16 mouse cellular contexts compared by ENCODE assay signal in the genomic region with DNA sequence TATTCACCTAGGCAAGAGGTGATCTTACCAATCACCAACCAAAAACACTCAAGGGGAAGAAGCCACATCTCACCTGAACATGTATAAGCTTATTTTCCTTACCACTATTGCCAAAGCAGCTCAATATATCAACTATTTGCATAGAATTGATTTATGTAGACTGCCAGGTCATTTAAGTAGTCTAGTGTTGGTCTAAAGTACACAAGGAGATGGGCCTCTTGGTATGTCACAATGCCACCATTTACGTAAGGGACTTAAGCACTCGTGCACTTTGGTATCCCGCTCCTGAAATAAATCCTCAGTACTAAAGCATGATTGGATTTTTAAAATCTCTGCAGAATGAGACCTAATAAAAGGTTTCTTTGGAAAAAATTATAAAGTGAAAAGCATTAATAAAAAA.
"Had no signal": no experiment of that assay in that cellular context is flagged by ENCODE, and none has a peak within 500 bp of the region (broad histone marks: within the 10 kb centered on the region; RNA-seq: fewer than 3 reads in every experiment).

No protein-coding gene starts in this region.

- H3K4me3 ChIP-seq: neural tube, embryonic 13.5 days; neural tube, embryonic 15.5 days; stomach, embryonic 15.5 days had no signal

- H3K9me3 ChIP-seq: neural tube, embryonic 13.5 days; neural tube, embryonic 15.5 days; stomach, embryonic 15.5 days had no signal

- H3K9ac ChIP-seq: neural tube, embryonic 13.5 days; neural tube, embryonic 15.5 days; stomach, embryonic 15.5 days had no signal

- H3K27me3 ChIP-seq: neural tube, embryonic 13.5 days; neural tube, embryonic 15.5 days; stomach, embryonic 15.5 days had no signal

- H3K4me2 ChIP-seq: neural tube, embryonic 13.5 days; neural tube, embryonic 15.5 days; stomach, embryonic 15.5 days had no signal

- DNase-seq: retina, postnatal 1 day; right cerebral cortex, adult 18-20 months; right cerebral cortex, postnatal 14 days; right cerebral cortex, postnatal 25 days; right cerebral cortex, postnatal 4 days; spleen, adult 18-20 months; thymus, adult 18-20 months; thymus, adult 2 months; thymus, postnatal 14 days; thymus, postnatal 25 days; thymus, postnatal 36 days; thymus, postnatal 4 days had no signal

- H3K36me3 ChIP-seq: neural tube, embryonic 13.5 days; neural tube, embryonic 15.5 days; stomach, embryonic 15.5 days had no signal

- H3K27ac ChIP-seq: neural tube, embryonic 13.5 days; neural tube, embryonic 15.5 days; stomach, embryonic 15.5 days; stomach, postnatal 0 days had no signal

- H3K4me1 ChIP-seq: neural tube, embryonic 13.5 days; neural tube, embryonic 15.5 days had no signal
